Mouse (Mus musculus): ENCODE measurements around the gene Napb. TPM values are rescaled to one million over a fixed set of nuclear protein-coding genes. Genes with fewer than 3 reads are reported as not detected.

Gene Napb
- total and polyA plus RNA-seq, 2 experiments from 2014 or later = 99.2 to 115 TPM

DNA sequence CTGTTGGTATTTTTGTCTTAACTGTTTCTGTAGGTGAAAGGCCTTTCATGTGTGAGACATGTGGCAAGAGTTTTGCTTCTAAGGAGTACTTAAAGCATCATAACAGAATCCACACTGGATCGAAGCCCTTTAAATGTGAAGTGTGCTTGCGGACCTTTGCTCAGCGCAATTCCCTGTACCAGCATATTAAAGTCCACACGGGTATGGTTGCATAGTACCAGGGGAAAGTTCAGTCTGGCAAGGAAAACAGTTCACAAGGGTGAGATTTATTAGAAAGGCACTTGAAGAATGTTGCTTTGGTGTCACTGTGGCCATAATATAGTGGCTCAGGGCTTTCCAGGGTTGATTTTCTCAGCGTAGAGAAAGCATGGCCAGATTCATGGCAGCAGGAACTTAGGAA, 44.3 kb downstream of the Napb start:
- Histone ChIP-seq H3K36me3 (ENCODE audit: insufficient read depth, low read length) (peaks cover 61% of the 10 kb centered on the region), H3K27ac (no peak overlapping the region), H3K4me2 (ENCODE audit: low read depth, low read length) (no peak overlapping the region), H3K4me1 (ENCODE audit: insufficient read depth, low read length) (no peaks in the 10 kb centered on the region), H3K9ac (replicated peaks; ENCODE audit: low read length) (no peak overlapping the region), H3K4me3 (ENCODE audit: low read length) (no peak overlapping the region), H3K27me3 (ENCODE audit: insufficient read depth, low read length) (no peaks in the 10 kb centered on the region), H3K9me3 (ENCODE audit: low read length) (no peaks in the 10 kb centered on the region)
- DNase-seq (ENCODE audit: low spot score) = no peak
- TF ChIP-seq CTCF (IDR thresholded peaks at IDR 0.05; ENCODE audit: low read depth) = no peak
- ATAC-seq = no peak
- 97% methylated on average over 5 of the region's 5 CpGs for WGBS

GRCm38 (mm10) chr2:148686862-148687261, 45.4 kb downstream of the Napb start:
- whole genome bisulfite sequencing = 100% methylated on average over 1 of the region's 1 CpGs
- DNase-seq (ENCODE audit: low spot score) = no peak
- Histone ChIP-seq H3K4me3 (ENCODE audit: low read length) (no peak overlapping the region), H3K4me1 (ENCODE audit: insufficient read depth, low read length) (peaks cover 6% of the 10 kb centered on the region), H3K9ac (replicated peaks; ENCODE audit: low read length) (no peak overlapping the region), H3K4me2 (ENCODE audit: low read depth, low read length) (no peak overlapping the region), H3K36me3 (ENCODE audit: insufficient read depth, low read length) (peaks cover 54% of the 10 kb centered on the region), H3K9me3 (ENCODE audit: low read length) (no peaks in the 10 kb centered on the region), H3K27ac (no peak overlapping the region), H3K27me3 (ENCODE audit: insufficient read depth, low read length) (no peaks in the 10 kb centered on the region)
- no peak for TF ChIP-seq CTCF (IDR thresholded peaks at IDR 0.05; ENCODE audit: low read depth)
- no peak for ATAC-seq

DNA sequence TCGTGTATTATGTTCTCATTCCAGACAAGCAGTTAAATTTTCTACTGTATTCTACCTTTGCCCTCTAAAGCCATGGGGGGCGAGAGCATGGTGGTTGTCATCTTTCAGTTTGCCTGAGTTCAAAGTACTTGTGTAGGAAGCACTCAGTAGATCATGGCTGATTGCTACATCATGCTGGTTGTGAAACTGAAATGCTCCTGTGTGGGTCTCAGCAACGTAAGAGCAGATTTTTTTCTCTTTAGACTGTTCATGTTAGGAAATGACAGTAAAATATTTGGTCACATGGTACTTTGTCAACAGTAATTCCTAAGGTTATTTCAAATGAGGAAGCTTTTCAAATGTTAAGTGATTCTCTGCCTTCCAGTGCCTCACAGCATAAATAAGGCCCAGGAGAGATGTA, 46.6 kb downstream of the Napb start:
- Histone ChIP-seq H3K36me3 (ENCODE audit: insufficient read depth, low read length) (peaks cover 43% of the 10 kb centered on the region), H3K4me1 (ENCODE audit: insufficient read depth, low read length) (peaks cover 11% of the 10 kb centered on the region), H3K27ac (no peak overlapping the region), H3K9ac (replicated peaks; ENCODE audit: low read length) (no peak overlapping the region), H3K9me3 (ENCODE audit: low read length) (no peaks in the 10 kb centered on the region), H3K27me3 (ENCODE audit: insufficient read depth, low read length) (no peaks in the 10 kb centered on the region), H3K4me3 (ENCODE audit: low read length) (no peak overlapping the region), H3K4me2 (ENCODE audit: low read depth, low read length) (no peak overlapping the region)
- no peak for TF ChIP-seq CTCF (IDR thresholded peaks at IDR 0.05; ENCODE audit: low read depth)
- 93% methylated on average over 3 of the region's 3 CpGs for WGBS
- ATAC-seq (no peak), DNase-seq (ENCODE audit: low spot score) (no peak)

- no peaks in the 10 kb centered on the region for H3K9me3 ChIP-seq (ENCODE audit: low read length)
Observed at GRCm38 (mm10) chr2:148684972-148685371, 47.3 kb downstream of the Napb start.

GRCm38 (mm10) chr2:148683031-148683430, 49.2 kb downstream of the Napb start:
- H3K4me3 ChIP-seq (ENCODE audit: low read length) = no peak overlapping the region
- H3K36me3 ChIP-seq (ENCODE audit: insufficient read depth, low read length) = peaks cover 25% of the 10 kb centered on the region
- 91% methylated on average over 1 of the region's 1 CpGs for WGBS
- H3K27ac ChIP-seq = no peak overlapping the region
- no peaks in the 10 kb centered on the region for H3K9me3 ChIP-seq (ENCODE audit: low read length)
- no peak overlapping the region for H3K4me2 ChIP-seq (ENCODE audit: low read depth, low read length)
- H3K9ac ChIP-seq (replicated peaks; ENCODE audit: low read length) = no peak overlapping the region
- ATAC-seq = no peak
- no peaks in the 10 kb centered on the region for H3K27me3 ChIP-seq (ENCODE audit: insufficient read depth, low read length)
- TF ChIP-seq CTCF (IDR thresholded peaks at IDR 0.05; ENCODE audit: low read depth) = no peak
- no peak for DNase-seq (ENCODE audit: low spot score)
- H3K4me1 ChIP-seq (ENCODE audit: insufficient read depth, low read length) = peaks cover 16% of the 10 kb centered on the region

More at GRCm38 (mm10) chr2:148684972-148685371, 47.3 kb downstream of the Napb start:
- Histone ChIP-seq H3K27ac (no peak overlapping the region), H3K27me3 (ENCODE audit: insufficient read depth, low read length) (no peaks in the 10 kb centered on the region), H3K4me1 (ENCODE audit: insufficient read depth, low read length) (peaks cover 15% of the 10 kb centered on the region), H3K9ac (replicated peaks; ENCODE audit: low read length) (no peak overlapping the region), H3K36me3 (ENCODE audit: insufficient read depth, low read length) (peaks cover 36% of the 10 kb centered on the region), H3K4me2 (ENCODE audit: low read depth, low read length) (no peak overlapping the region), H3K4me3 (ENCODE audit: low read length) (no peak overlapping the region)
- 98% methylated on average over 2 of the region's 2 CpGs for WGBS
- DNase-seq (ENCODE audit: low spot score) (no peak), ATAC-seq (no peak)
- no peak for TF ChIP-seq CTCF (IDR thresholded peaks at IDR 0.05; ENCODE audit: low read depth)

DNA sequence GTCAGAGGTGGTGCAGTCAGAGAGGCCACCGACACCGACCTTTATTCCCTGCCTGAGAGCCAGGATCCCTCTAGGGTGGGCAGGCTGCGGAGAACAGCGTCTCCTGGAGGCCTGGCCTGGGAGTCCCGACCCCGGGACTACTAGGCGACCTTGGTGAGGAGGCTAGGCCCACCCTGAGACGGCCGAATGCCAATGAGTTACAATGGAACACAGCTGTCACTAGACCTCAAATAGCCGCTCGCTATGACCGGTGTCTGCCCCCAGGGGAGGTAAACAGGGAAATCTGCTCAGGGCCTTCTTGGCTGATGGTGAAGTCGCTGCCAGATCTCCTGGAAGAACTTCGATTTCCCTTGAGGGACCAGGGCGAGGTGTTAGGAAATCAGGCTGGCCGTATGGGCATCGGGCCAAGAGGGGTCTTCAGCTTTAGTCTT, 50.8 kb downstream of the Napb start:
- Histone ChIP-seq H3K4me3 (ENCODE audit: low read length) (peak overlapping the region; percentile 75), H3K27ac (peak overlapping the region; percentile 81), H3K9ac (replicated peaks; ENCODE audit: low read length) (peak overlapping the region; percentile 74), H3K36me3 (ENCODE audit: insufficient read depth, low read length) (peaks cover 23% of the 10 kb centered on the region), H3K4me1 (ENCODE audit: insufficient read depth, low read length) (peaks cover 16% of the 10 kb centered on the region), H3K27me3 (ENCODE audit: insufficient read depth, low read length) (no peaks in the 10 kb centered on the region), H3K9me3 (ENCODE audit: low read length) (no peaks in the 10 kb centered on the region), H3K4me2 (ENCODE audit: low read depth, low read length) (peak overlapping the region; percentile 93)
- TF ChIP-seq CTCF (IDR thresholded peaks at IDR 0.05; ENCODE audit: low read depth) = peak; percentile 61
- 10% methylated on average over 17 of the region's 17 CpGs for WGBS
- ATAC-seq = peak; percentile 64
- peak; percentile 55 for DNase-seq (ENCODE audit: low spot score)

- H3K27me3 ChIP-seq (ENCODE audit: insufficient read depth, low read length) = no peaks in the 10 kb centered on the region
- peak within 1 kb of the TSS; percentile 75 for H3K4me3 ChIP-seq (ENCODE audit: low read length)
- H3K36me3 ChIP-seq (ENCODE audit: insufficient read depth, low read length) = peaks cover 24% of the 10 kb centered on the region
- H3K9me3 ChIP-seq (ENCODE audit: low read length) = no peaks in the 10 kb centered on the region
- peaks cover 16% of the 10 kb centered on the region for H3K4me1 ChIP-seq (ENCODE audit: insufficient read depth, low read length)
- ATAC-seq = peak; percentile 95
- peak within 1 kb of the TSS; percentile 74 for H3K9ac ChIP-seq (replicated peaks; ENCODE audit: low read length)
- under 1% methylated on average over 39 of the region's 39 CpGs for WGBS
- peak; percentile 51 for TF ChIP-seq CTCF (IDR thresholded peaks at IDR 0.05; ENCODE audit: low read depth)
- peak; percentile 100 for DNase-seq (ENCODE audit: low spot score)
- peak within 1 kb of the TSS; percentile 81 for H3K27ac ChIP-seq
- H3K4me2 ChIP-seq (ENCODE audit: low read depth, low read length) = peak within 1 kb of the TSS; percentile 93
Observed at GRCm38 (mm10) chr2:148680775-148681291, 51.4 kb downstream of the Napb start, which contains the start of gene Gzf1. TSS of gene Gzf1 (plus strand) at chr2:148681023.
